Mouse (Mus musculus) stomach, embryonic 16.5 days (tissue): ENCODE data around the gene Acoxl. TPM values are rescaled to one million over a fixed set of nuclear protein-coding genes. Genes with fewer than 3 reads are reported as not detected.

Experiments used
- ATAC-seq: fragments of 200-750 bp; cut with Nextera tagmentation; 2 replicates; pipeline ENCODE4 v1.8.0; 2017; ENCODE audit warnings: moderate number of reproducible peaks, moderate TSS enrichment; ENCODE audit not compliant: insufficient read depth, low FRiP score
- H3K27ac ChIP-seq: fragments of 300-500 bp; sonication (generic); 2 replicates; pipeline ENCODE4 v1.5.1; 2014; ENCODE audit warnings: low read length
- H3K27me3 ChIP-seq: fragments of 300-500 bp; sonication (generic); 2 replicates; pipeline ENCODE4 v1.6.1; 2014; ENCODE audit warnings: low read length, control low read depth, mixed read lengths; ENCODE audit not compliant: control insufficient read depth, insufficient read depth
- H3K36me3 ChIP-seq: fragments of 300-500 bp; sonication (generic); 2 replicates; pipeline ENCODE4 v1.6.1; 2014; ENCODE audit warnings: low read length; ENCODE audit not compliant: control insufficient read depth, insufficient read depth
- H3K4me1 ChIP-seq: fragments of 300-500 bp; sonication (generic); 2 replicates; pipeline ENCODE4 v1.6.1; 2014; ENCODE audit warnings: low read length, control low read depth, mixed read lengths; ENCODE audit not compliant: control insufficient read depth, insufficient read depth
- H3K4me2 ChIP-seq: fragments of 300-500 bp; sonication (generic); 2 replicates; pipeline ENCODE4 v1.6.1; 2014; ENCODE audit warnings: low read depth, low read length, mixed read lengths
- H3K4me3 ChIP-seq: fragments of 300-500 bp; sonication (generic); replicated peaks from 2 replicates; pipeline ENCODE4 v1.5.1; 2014; ENCODE audit warnings: mild to moderate bottlenecking, low read length
- H3K9ac ChIP-seq: fragments of 300-500 bp; sonication (generic); 2 replicates; pipeline ENCODE4 v1.6.1; 2014; ENCODE audit warnings: low read length
- H3K9me3 ChIP-seq: fragments of 300-500 bp; sonication (generic); replicated peaks from 2 replicates; pipeline ENCODE4 v1.6.1; 2016; ENCODE audit warnings: low read length, control low read depth; ENCODE audit not compliant: control insufficient read depth
- WGBS: fragments of 180-500 bp; shearing (Covaris S2); extraction: QIAGEN DNeasy Blood & Tissue Kit; methylation state at CpG from one replicate; pipeline ENCODE4 v1.1.7; 2014; 5-methylcytosine and 5-hydroxymethylcytosine counted together
- polyA plus RNA-seq: library from polyadenylated mRNA; unstranded; fragments of >200 nt; fragmentation: Nextera tagmentation; extraction: Ambion mirVana; gene quantifications from 2 replicates; pipeline ENCODE4 v1.2.1, GENCODE M21; 2015

Gene Acoxl
- polyA plus RNA-seq, 1 experiment from 2014 or later: 0.04 TPM

GRCm38 (mm10) chr2:128127121-128127671, 288.5 kb downstream of the Acoxl start:
- Histone ChIP-seq H3K9ac (peak overlapping the region; percentile 81), H3K36me3 (0 out of 2 replicates have a peak, but pooled peaks cover 7% of the 10 kb centered on the region), H3K27me3 (peaks cover 12% of the 10 kb centered on the region), H3K4me1 (peaks cover 31% of the 10 kb centered on the region), H3K9me3 (no peaks in the 10 kb centered on the region), H3K4me3 (peak overlapping the region; percentile 73), H3K27ac (peak overlapping the region; percentile 93), H3K4me2 (peak overlapping the region; percentile 98)
- WGBS: under 1% methylated on average over 66 of the region's 67 CpGs
- ATAC-seq: peak; percentile 89

- Histone ChIP-seq H3K36me3 (0 out of 2 replicates have a peak, but pooled peaks cover 7% of the 10 kb centered on the region), H3K4me1 (peaks cover 28% of the 10 kb centered on the region), H3K9me3 (no peaks in the 10 kb centered on the region), H3K4me2 (peak overlapping the region; percentile 98), H3K9ac (peak overlapping the region; percentile 81), H3K27ac (peak overlapping the region; percentile 93), H3K27me3 (peaks cover 12% of the 10 kb centered on the region), H3K4me3 (peak overlapping the region; percentile 73)
- peak; percentile 35; the same call in 1 of the 2 replicates for ATAC-seq
- under 1% methylated on average over 48 of the region's 48 CpGs for WGBS
Observed at GRCm38 (mm10) chr2:128127691-128128292, 289.1 kb downstream of the Acoxl start.

GRCm38 (mm10) chr2:128128532-128128931, 289.9 kb downstream of the Acoxl start:
- ATAC-seq: no peak
- peak overlapping the region; percentile 93; the same call in 1 of the 2 replicates for H3K27ac ChIP-seq

GRCm38 (mm10) chr2:128131503-128131902, 292.8 kb downstream of the Acoxl start:
- no peak overlapping the region for H3K4me3 ChIP-seq
- 87% methylated on average over 11 of the region's 11 CpGs for WGBS
- no peak overlapping the region for H3K27ac ChIP-seq
- peaks cover 5% of the 10 kb centered on the region for H3K4me1 ChIP-seq
- H3K36me3 ChIP-seq: 0 out of 2 replicates have a peak, but pooled peaks cover 7% of the 10 kb centered on the region
- ATAC-seq: no peak
- H3K9me3 ChIP-seq: no peaks in the 10 kb centered on the region
- no peaks in the 10 kb centered on the region for H3K27me3 ChIP-seq
- H3K9ac ChIP-seq: no peak overlapping the region
- no peak overlapping the region for H3K4me2 ChIP-seq

More at GRCm38 (mm10) chr2:128128532-128128931, 289.9 kb downstream of the Acoxl start:
- Histone ChIP-seq H3K36me3 (0 out of 2 replicates have a peak, but pooled peaks cover 7% of the 10 kb centered on the region), H3K27me3 (peaks cover 12% of the 10 kb centered on the region), H3K4me3 (peak overlapping the region; percentile 73), H3K9me3 (no peaks in the 10 kb centered on the region), H3K4me2 (peak overlapping the region; percentile 98), H3K4me1 (peaks cover 22% of the 10 kb centered on the region), H3K9ac (peak overlapping the region; percentile 81)
- 33% methylated on average over 10 of the region's 10 CpGs for WGBS

GRCm38 (mm10) chr2:128132635-128133034, 294.0 kb downstream of the Acoxl start:
- H3K9me3 ChIP-seq: no peaks in the 10 kb centered on the region
- H3K36me3 ChIP-seq: 0 out of 2 replicates have a peak, but pooled peaks cover 7% of the 10 kb centered on the region
- H3K4me1 ChIP-seq: peaks cover 5% of the 10 kb centered on the region
- H3K4me3 ChIP-seq: no peak overlapping the region
- WGBS: 79% methylated on average over 5 of the region's 5 CpGs
- no peak for ATAC-seq
- H3K4me2 ChIP-seq: no peak overlapping the region
- no peaks in the 10 kb centered on the region for H3K27me3 ChIP-seq
- H3K9ac ChIP-seq: no peak overlapping the region
- H3K27ac ChIP-seq: no peak overlapping the region

- no peaks in the 10 kb centered on the region for H3K9me3 ChIP-seq
- peaks cover under 1% of the 10 kb centered on the region for H3K4me1 ChIP-seq
- no peak overlapping the region for H3K9ac ChIP-seq
- no peak overlapping the region for H3K27ac ChIP-seq
- no peak overlapping the region for H3K4me2 ChIP-seq
- H3K36me3 ChIP-seq: 0 out of 2 replicates have a peak, but pooled peaks cover 7% of the 10 kb centered on the region
- no peak overlapping the region for H3K4me3 ChIP-seq
- H3K27me3 ChIP-seq: no peaks in the 10 kb centered on the region
- no peak for ATAC-seq
Observed at GRCm38 (mm10) chr2:128133865-128134264, 295.2 kb downstream of the Acoxl start.

- Histone ChIP-seq H3K9me3 (no peaks in the 10 kb centered on the region), H3K27ac (no peak overlapping the region), H3K4me1 (no peaks in the 10 kb centered on the region; the same call in 1 of the 2 replicates), H3K4me2 (no peak overlapping the region), H3K36me3 (0 out of 2 replicates have a peak, but pooled peaks cover 7% of the 10 kb centered on the region), H3K27me3 (no peaks in the 10 kb centered on the region), H3K9ac (0 out of 2 replicates have a peak overlapping the region, but pooled peaks have one; percentile 22), H3K4me3 (no peak overlapping the region)
- ATAC-seq: no peak
- WGBS: 60% methylated on average over 5 of the region's 5 CpGs
Observed at GRCm38 (mm10) chr2:128134474-128134873, 295.8 kb downstream of the Acoxl start.

- Histone ChIP-seq H3K4me3 (no peak overlapping the region), H3K36me3 (0 out of 2 replicates have a peak, but pooled peaks cover 7% of the 10 kb centered on the region), H3K27me3 (no peaks in the 10 kb centered on the region), H3K4me1 (peaks cover 2% of the 10 kb centered on the region; the same call in 1 of the 2 replicates), H3K27ac (no peak overlapping the region), H3K9ac (no peak overlapping the region), H3K4me2 (no peak overlapping the region), H3K9me3 (no peaks in the 10 kb centered on the region)
- no peak for ATAC-seq
- 65% methylated on average over 8 of the region's 8 CpGs for WGBS
Observed at GRCm38 (mm10) chr2:128134948-128135347, 296.3 kb downstream of the Acoxl start.

- Histone ChIP-seq H3K4me2 (no peak overlapping the region), H3K27ac (no peak overlapping the region), H3K27me3 (no peaks in the 10 kb centered on the region), H3K9ac (no peak overlapping the region), H3K36me3 (0 out of 2 replicates have a peak, but pooled peaks cover under 1% of the 10 kb centered on the region), H3K4me1 (peaks cover 2% of the 10 kb centered on the region; the same call in 1 of the 2 replicates), H3K9me3 (no peaks in the 10 kb centered on the region), H3K4me3 (no peak overlapping the region)
- no peak for ATAC-seq
- WGBS: 75% methylated on average over 16 of the region's 16 CpGs
Observed at GRCm38 (mm10) chr2:128136769-128137433, 298.2 kb downstream of the Acoxl start.
